Mouse (Mus musculus): ENCODE results near the gene Kcnh8. TPM values are rescaled to one million over a fixed set of nuclear protein-coding genes. Genes with fewer than 3 reads are reported as not detected.

The Kcnh8 gene
- total RNA-seq, 2 experiments from 2014 or later = 0.07 to 0.18 TPM

DNA sequence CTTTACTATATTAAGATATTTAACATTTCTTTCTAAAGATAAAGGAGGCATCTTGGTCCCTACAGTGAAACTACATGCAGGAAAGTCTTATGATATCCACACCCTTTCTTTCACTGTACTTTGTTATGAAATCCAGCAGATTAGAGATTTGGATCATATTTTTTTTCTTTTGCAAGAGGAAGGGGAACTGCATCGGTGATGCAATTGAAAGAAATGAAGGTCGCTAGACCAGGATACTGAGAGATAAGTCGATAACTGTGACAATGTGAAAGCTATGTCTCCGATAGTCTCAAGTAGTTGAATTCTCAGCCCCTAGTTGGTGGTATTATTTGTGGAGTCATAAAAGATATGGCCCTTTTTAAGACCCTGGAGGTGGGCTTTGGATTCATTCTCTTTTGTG is 227.2 kb downstream of the Kcnh8 start:
- DNase-seq = no peak

DNA sequence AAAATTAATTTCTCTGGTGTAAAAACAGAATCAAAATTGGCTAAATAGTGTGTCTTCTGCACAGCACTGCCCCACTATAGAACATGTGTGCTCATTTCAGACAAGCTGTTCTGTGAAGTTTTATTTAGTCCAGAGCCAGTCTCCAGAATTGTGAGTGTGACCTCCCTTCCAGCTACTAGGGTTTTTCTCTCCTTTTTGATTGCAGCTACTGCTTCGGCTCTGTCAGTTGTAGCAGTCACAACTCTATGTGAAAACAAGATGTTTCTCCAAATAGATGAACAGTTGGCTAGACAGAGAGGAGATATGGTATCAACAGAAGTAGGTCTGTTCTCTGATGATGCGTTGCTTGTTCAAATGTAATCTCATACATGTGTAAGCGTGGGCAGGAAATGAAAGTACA is 270.7 kb downstream of the Kcnh8 start:
- no peak for DNase-seq

DNA sequence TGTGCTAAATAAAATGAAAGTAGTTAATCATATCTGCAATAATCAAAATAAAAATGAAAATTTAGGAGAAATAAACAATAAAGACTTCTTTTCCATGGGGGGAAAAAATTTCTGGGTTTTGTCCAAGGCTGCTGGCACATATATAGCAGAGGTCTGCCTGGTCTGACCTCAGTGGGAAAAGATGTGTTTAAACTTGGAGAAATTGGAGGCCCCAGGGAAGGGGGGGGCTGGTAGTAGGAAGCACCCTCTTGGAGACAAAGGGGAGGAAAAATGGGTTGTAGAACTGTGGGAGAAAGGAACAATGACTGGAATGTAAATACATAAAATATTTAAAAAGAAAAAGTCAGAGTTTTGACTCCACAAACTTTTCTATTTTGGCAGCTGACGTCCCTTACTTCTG is 276.5 kb downstream of the Kcnh8 start:
- DNase-seq = no peak

DNA sequence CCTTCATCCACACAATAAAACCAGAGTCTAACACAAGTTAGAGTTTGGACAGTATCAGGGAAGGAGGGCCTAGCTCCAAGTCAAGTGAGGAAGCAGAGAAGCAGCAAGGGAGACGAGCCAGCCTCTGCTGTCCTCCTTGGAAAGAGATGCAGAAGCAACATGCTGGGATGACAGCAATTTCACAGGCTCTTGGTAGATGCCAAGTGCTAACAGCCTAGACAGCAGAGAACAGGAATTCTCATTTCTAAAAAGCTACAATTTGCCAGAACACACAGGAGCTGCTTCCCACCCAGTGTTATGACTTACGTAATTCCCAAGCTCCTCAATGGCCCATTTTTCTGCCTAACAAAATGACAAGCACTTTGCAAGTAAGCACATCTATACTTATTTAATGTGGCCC is 277.5 kb downstream of the Kcnh8 start:
- DNase-seq = no peak

DNA sequence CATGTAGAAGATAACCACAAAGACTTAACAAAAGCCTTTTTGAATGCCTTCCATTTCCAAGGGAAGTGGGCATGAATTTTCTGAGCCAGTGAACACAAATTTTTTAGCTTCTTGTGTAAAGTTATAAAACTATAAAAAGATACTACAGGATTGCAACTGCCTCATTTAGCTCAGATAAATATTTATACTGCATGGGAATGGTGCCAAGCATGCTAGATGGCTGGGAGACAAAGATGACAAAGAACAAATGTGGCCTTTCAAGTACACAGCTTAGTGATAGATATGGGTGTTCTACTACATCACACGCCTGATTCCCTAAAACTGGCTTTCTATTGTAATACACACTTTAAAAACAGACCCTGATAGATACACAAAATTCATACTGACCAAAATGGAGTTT is 282.7 kb downstream of the Kcnh8 start:
- no peak for DNase-seq

DNA sequence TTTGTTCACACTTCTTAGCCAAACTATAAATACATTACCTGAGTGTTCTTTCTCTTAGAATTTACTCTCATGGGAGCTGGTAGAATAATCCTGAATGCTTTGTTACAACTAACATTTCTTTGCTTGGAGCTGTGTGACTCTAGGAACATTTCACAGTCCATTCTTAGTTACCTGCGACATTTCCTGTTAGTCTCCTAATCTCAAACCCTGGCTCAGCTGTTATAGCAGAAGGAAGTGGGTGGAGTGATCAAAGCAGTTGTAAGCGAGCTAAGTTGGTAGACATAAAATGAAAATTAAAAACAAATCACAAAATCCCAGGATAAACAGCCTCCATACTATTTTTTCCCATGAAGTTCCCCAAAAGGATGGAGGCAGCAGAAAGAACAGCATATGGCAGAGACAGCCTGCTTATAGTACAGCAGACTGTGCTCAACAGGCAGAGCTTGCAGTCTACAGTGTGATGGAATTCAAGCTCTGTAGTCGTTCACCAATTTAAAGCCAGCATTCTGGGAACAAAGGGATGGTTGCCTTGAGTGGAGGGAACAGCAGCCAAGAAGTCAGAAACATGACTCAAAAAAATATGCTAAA is 318.1 kb downstream of the Kcnh8 start:
- DNase-seq = no peak

DNA sequence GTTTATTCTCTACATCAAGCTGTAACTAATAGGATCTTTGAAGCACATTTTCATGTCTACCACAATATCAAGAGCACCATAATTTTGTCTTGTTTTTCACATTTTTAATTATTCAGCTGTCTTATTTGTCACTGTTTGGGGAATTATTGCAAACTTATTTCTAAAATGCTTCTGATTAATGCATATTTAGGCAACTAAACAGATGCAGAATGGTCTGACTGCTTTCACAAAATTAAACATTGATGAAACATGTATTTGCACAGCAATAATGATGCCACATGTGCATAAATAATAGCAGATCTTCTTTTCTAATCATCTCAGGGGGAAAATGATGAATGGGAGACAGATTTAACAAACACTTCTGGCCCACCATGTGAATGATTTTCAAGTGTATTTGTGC is 341.5 kb downstream of the Kcnh8 start:
- DNase-seq = no peak

DNA sequence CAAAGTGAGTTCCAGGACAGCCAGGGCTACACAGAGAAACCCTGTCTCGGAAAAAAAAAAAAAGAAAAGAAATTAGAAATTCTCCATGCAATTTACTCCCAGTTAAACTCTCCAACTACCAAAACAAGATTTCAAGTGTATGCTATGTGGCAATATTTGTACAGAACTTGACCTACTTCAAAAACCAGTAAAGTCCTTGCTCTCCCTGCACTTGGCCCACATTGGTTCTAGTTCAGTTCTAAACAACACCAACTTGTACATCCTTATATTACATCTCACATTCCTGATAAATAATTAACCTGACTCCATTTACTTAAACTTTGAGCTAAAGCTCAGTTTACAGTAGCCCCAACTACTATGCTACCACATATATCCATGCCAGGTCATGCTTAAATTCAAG is 370.2 kb downstream of the Kcnh8 start:
- no peak for DNase-seq

DNA sequence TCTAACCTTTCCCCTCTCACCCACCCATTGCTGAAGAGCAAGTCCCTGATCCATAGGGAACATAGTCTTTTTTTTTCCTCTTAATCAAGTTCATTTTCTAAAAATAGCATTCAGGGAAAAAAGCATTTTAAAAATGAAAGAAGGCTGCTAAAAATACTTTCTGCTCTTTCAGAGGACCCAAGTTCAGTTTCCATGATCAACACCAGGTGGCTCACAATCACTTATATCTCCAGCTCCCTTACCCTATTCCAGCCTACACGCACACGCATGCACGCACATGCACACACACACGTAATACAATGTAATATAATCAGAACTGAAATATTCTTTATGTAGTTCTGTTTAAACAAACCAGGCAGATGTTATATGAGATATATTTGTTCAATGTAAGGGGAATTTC is 378.4 kb downstream of the Kcnh8 start:
- DNase-seq = no peak
